Mouse (Mus musculus): ENCODE data around the gene Slc35b2.

The Slc35b2 gene

DNA sequence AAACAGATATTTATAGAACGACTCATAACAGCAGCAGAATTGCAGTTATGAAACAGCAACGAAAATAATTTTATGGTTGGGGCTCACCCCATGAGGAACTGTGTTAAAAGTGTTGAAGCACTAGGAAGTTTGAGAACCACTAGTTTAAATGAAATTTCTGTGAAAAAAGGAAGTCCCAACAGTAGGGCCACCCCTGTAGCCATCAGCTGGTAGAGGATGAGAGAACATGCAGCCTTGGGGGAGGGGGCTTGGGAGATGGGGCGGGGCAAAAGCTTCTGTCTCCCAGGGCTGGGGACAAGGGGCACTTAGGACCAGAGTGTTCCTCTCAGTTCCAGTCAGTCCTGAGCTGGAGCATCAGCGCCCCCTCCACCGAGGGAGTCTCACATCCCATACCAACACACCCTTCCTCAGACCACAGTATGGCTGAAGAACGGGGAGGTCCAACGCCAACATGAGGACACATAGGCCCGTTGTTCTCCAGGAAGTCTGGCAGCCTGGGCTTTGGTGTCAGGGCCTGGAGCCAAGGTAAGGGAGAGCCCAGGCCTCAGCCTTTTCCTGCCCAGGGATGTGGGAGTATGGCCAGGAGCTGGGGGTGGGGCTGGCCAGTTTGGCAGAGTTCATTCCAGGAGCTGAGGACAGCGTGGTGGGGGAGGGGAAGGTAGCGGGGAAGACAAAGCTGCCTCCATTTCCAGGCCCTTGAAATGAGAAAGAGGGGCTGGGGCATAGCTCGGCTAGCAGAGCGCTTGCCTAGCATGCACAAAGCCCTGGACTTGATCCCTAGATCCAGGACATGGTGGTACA is 20.6 kb downstream of the Slc35b2 start:
- no peak for DNase-seq (ENCODE audit: low spot score)

DNA sequence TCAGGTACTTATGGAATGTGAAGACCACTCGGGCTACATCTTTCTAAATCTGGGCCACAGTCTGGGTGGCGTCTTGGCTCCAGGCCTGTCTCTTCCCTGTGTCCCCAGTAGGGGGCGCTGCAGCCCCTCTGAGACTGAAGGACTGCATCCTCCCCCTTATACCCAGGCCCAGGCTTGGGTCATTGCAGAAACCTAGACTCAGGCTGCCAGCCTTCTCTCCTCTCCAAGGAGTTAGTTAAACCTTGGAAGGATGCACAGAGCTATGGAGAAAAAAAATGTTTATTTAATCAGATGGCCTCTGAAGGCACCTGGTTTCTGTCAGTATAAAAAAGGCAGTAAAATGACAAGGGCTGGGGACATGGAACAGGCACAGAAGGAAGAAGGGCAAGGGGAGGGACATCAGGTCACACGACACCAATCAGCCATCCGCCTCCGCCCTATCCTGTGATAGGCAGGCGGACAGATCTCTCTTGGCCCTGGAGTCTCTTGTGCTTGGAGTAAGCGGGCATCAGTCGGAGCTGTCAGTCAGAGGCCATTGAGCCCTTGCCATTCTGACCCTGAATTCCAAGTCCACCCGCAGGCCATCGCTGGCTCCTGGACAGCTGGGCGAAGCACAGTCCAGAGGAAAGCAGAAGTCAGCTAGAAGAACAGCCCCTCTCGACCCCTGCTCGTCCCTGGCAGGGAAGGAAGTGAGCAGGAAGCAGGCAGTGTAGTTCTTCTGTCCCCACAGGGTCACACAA is 21.4 kb downstream of the Slc35b2 start:
- peak; percentile 88 for DNase-seq (ENCODE audit: low spot score)

DNA sequence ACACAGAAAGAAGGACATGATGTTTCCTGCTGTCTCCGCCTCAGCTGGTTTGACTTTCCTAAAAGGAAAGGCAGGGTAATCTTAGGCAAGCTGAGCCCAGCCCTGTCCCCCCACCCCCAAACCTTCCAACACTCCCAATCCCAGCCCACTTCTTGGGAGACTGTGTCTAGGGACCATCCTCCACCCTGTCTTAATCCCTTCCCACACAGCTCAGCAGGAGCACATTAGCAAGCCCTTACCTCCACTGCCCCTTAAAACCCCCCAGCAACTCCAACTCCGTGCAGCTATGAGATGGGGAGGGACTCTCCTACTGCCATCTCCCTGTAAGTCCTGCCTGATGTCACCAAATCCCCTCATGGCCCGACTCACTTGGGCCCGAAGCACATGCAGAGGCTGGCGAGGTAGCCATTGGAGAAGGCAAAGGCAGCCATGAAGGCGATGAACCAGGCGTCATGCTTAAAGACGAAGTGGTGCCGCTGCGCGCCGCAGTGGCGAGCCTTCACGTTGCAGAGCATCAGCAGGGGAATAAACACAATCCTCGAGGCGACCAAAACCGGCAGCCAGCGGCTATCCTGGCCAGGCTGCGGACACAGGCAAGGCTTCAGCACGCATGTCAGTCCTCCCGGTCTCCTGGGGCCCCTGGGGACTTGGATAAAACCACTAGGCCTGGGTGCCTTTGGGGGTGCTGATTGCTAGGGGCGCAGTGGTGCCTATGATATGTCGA is 22.2 kb downstream of the Slc35b2 start:
- no peak for DNase-seq (ENCODE audit: low spot score)

DNA sequence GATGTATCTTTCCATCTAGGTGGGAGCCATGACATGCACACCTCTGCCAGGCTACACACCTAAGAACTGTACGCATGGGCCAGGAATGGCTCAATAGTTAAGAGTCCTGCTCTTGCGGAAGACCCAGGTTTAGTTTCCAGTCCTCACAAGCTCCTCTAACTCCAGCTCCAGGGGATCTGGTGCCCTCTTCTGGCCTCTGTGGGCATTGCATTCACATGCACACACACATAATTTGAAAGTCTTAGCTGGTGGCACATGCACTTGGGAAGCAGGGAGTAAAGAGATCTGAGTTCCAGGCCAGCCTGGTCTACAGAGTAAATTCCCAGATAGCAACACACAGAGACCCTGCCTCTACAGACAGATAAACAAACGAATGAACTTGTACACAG is 22.8 kb downstream of the Slc35b2 start:
- DNase-seq (ENCODE audit: low spot score) = no peak

DNA sequence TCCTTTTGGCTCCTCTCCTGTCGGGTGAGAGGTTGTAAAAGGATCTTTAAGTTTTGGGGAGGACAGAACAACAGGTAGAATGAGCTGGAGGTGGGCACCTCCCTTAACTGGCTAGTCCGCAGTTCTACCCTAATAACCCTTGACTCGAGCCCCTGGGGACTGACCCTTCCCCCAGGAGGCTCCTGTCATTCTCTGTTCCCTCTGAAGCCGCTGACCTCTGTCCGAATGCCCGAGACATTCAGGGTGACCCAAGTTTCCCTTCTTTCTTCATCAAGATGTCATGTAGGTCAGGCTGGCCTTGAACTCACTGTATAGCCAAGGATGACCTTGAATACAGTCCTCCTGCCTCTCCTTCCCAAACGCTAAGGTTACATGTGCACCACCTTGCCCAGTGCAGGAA is 24.7 kb downstream of the Slc35b2 start:
- DNase-seq (ENCODE audit: low spot score) = no peak

DNA sequence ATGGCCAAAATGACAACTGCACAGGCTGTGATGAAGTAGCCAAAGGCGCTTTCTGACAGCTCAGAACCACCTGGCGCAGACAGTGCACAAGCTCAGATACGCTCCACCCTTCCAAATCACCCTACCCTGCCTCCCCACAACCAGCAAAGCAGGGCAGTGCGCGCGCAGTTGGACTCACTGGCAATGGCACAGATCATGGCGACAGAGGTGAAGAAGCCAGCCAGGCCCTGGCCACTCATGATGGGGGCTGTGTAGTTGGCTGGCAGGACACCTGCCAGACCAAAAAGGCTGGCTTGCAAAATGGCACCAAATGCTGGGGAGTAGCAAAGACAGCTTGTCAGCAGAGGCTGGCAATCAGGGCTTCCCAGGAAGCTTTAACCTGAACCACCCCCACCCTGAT is 25.6 kb downstream of the Slc35b2 start:
- no peak for DNase-seq (ENCODE audit: low spot score)

DNA sequence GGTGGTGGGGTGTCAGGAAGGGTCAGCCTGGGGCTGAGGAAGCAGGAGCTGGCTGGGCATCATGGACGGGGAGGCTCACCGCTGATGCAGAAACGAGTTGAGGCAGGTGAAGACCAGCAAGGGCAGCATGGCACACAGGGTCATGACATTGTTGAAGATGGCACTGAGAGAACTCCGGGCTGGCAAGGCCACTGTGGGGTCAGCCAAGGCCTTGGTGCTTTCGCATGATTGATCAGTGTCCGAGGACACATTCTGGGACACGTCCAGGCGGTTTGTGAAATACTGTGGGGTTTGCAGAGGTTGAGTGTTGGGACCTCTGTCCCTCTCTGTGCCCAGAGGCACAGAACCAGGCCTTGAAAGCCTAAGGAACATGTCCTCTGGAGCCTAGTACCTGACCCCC is 26.2 kb downstream of the Slc35b2 start:
- DNase-seq (ENCODE audit: low spot score) = no peak

DNA sequence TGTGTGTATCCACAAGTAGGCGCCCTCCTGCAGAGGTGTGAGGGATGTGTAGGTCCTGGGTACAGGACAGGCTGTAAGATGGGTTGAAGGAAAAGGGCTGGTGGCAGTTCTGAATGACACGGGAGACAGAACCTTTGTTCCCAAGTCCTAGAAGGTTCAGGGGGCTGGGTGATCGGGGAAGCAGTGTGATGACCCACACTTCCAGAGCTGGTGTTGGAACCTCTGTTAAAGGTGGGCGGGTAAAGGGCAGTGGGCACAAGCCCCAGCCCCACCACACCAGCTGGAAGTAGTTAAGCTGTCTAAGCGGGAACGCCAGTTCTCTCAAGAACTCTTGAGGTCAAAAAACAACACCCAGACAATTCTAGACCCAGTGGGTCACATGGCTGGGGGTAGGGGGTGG is 26.7 kb downstream of the Slc35b2 start:
- no peak for DNase-seq (ENCODE audit: low spot score)

DNA sequence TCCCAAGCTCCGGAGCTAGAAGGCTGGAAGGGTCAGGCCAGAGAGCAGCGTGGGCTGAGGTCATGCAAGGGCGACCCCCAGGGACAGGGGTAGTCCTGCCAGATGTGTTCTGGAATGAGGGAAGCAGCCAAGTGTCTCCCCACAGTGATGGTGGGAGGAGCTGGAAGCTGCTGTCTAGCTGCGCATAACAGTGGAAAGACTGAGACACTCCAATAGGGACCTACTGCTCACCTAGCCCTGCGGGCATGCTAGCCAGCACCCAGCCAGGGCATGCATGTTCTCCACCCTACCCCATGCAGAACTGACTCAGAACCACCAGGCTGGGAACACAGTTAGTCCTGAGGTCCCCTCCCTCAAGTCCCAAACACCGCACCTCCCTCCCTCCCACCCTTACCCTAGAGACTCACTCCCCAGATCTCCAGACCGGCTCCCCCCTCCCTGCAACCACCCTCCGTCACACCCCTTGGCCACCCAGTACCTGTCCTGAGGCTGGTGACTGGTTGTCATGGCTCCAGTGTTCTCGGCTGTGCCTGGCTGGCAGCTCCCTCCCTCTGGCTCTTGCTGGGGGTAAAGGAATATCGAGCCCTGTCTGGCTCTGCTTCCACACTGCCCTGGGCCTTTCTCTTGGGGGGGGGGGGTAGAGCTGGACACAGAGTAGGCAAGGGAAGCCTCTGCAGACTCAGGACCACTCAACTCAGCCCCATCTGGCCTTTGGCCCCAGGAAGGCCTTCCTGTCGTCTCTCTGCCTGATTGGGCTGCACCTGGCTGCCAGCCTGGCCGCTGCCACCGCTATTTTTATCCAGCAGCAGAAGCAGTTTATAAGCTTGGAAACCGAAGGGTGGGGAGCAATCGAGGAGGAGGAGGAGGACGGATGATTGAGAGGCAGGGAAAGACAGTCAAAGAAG is 28.3 kb downstream of the Slc35b2 start:
- no peak for DNase-seq (ENCODE audit: low spot score)

DNA sequence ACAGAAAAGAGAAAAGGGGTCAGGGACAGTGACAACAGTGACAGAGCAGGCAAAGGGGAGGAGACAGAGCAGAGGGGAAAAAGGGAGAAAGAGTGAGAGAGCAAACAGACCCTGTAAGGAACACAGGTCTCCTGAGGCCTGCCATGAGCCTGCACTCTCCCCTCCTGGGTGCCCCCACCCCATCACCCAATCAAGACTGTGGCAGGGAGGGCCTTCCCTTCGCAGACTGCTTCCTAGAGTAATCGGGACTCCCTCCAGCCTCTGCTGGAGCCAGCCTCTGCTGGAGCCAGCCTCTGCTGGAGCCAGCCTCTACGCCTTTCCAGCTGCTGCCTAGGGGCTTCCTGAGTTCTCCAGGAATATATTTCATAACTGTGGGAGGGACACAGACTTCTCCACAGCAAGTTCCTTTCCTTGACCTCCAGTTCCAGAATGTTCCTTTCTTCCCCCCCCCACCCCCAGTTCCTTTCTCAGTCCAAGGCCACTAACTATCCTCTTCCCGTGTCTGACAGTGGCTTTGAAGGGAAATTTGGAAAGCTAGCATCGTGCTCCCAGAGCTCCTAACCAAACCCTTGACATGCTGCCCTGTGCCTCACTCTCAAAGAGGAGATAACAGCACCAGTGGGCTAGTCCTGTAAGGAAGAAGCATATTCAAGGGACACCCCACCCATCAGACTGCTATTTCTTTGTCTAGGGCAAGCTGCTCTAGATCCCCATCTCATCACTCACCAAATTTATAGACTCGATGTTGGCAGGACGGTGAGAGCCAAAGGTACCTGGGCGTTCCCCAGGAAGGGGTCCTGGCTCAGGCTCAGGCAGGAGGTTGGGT is 29.1 kb downstream of the Slc35b2 start:
- no peak for DNase-seq (ENCODE audit: low spot score)

DNA sequence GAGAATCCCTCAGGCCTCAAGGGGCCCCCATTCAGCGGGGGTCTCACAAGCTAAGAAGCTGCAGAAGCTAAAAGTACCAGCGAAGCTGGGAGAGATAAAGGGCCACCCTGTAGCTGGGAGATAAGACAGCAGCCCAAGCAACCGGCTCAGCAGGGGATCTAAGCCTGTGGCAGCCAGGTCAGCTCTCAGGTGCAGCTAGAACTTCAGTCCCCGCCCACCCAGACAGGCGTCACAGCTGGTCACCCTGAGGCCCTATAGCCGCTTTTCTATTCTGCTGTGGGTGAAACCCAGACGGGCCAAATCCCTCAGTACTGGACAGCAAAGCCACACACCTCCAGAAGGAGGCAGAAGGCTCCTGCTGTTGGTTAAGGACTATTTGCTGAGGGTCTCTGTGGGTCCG is 29.8 kb downstream of the Slc35b2 start:
- no peak for DNase-seq (ENCODE audit: low spot score)

DNA sequence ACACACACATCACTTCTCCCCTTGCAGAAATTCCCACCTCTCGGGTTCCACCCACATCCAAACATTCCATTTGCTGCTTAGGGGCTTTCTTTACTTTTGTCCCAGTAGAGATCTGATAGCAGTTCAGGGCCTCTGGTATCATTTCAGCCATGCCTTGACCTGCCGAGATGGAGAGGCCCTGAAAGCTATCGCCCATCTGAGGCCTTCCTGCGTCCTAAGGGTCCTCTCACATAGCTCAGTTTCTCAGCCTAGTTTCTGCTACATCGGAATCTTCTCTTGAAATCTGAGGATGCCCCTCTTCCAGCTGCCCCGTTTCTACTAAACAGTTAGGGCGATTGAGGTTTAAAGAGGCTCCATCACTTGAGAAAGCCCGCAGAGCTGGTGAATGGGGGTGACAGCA is 30.5 kb downstream of the Slc35b2 start:
- no peak for DNase-seq (ENCODE audit: low spot score)

DNA sequence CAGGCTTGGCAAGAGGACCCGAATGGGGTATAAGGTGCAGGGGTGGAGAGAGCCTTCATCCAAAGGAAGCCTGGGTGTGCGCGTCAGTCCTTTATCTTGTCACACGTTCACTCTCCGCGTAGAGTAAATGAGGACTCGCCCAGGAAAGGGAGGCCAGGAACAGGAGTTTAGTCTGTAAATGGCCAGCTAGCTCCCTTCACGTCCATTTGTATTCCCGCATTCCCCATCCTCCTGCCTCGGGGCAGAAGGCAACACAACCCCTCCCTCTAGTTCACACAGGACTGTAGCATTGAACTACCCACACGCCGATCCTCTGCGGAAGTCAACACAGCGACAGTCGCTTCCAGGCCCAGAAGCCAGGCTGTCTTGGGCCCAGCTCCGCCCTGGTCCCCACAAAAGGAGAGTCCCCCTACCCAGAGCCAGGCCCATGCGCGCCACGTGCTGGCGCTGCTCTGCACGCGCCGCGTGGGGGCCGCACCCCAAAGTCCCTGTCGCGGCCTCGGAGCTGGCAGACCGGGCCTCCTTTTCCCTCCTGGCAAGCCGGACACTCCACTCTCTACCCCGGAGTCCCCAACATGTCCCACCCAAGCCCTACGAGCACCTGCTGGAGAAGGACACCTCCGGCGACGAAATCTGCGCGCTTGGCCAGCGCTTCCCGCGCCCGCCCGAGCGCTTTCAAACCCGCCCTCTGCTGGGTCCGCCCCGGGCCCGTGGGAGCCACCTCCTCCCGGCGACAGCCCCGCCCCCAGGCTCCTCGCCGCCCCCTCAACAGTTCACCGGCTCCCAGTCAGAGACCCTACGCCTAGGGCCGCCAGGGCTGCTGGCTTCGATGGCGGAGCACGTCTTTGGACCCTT is 31.4 kb downstream of the Slc35b2 start:
- peak; percentile 75 for DNase-seq (ENCODE audit: low spot score)

DNA sequence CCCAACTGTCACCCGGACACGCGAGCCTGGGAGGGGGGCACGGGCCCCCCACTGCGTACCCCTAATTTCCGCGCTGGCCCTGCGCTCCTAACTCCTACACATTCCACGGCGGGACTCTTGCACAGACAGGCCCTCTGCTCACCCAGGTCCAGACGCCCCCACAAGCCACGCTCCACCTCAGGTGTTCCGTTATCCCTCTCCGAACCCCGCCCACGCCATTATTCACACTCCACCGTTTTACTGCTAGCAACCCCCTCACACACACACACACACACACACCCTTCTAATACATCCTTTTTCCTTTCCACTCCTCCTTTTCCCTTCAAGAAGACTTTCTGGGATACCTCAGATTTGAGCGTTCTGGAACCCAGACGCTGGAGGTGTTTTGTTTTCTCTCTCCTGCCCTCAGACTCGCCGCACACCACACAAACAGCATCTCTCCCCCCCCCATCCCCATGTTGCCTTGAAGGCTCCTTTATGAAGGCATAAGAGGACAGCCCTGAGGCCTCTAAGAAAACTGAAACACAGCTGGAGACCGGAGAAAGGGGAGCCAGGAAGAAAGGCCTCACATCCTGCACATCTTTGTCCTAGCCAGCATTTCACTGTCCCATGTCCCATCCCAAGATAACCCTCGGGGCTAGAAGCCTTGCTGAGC is 32.2 kb downstream of the Slc35b2 start:
- DNase-seq (ENCODE audit: low spot score) = no peak

DNA sequence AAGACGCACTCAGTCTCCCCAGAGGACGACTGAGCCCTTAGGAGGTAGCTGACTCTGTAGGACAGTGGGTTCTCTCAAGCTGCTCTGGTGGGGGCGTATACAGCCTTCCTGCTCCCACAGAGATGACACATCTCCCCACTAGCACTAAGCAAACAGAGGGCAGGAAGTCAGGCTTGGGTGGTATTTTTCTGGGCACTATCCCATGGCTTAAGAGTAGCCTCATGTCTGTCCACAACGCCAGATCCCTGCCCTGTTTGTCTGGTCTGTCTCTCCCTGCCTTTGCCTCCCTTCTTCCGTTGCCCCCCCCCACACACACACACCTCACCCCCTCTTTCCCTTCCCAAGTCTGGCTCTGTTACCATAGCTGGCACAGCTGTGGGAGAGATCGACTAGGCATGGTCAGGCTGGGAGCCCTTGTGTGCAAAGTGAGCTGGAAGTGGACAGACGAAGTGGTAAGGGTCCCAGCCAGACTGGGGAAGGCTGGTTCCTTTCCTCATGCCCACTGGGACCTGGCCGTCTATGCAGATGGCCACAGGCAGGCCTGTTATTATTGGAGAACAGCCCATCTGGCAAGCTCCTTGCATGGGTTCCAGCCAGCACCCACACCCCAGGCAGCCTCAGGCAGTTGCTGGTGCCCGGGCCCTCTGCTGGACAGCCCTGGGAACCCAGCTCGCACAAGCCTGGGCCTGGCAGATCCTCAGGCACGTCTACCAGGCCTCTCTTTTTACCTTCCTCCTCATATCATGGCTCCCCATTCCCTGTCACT is 33.1 kb downstream of the Slc35b2 start:
- peak; percentile 60 for DNase-seq (ENCODE audit: low spot score)

DNA sequence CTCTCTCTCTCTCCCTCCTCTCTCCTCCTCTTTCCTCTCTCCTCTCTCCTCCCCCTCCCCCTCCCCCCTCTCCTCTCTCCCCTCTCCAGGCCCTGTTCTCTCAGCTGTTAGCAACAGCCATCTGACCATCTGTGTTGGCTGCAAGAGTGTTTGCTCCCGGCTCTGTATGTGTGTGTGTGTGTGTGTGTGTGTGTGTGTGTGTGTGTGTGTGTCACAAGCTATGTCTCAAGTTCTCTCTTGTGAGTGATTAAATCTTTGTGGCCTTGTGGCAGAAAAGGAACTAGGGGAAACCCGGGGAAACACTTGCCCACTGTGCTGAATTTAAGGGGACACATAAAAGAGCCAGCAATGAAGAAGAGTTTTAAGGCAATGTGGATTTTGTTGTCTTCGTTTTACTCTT is 34.1 kb downstream of the Slc35b2 start:
- no peak for DNase-seq (ENCODE audit: low spot score)

DNA sequence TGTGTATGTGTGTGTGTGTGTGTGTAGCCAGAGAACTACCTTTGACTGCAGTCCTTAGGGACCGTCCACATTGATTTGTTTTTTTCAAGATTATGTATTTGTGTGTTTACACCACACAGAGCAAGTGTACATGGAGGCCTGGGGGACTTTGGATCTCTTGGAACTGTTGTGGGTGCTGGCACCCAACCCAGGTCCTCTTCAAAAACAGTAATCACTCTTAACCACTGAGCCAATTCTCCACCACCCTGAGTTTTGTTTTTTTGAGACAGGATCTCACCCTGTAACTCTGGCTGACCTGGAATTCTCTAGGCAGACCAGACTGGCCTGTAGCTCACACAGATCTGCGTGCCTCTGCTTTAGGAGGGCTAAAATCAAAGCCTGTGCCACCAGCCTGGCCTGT is 34.7 kb downstream of the Slc35b2 start:
- DNase-seq (ENCODE audit: low spot score) = no peak

DNA sequence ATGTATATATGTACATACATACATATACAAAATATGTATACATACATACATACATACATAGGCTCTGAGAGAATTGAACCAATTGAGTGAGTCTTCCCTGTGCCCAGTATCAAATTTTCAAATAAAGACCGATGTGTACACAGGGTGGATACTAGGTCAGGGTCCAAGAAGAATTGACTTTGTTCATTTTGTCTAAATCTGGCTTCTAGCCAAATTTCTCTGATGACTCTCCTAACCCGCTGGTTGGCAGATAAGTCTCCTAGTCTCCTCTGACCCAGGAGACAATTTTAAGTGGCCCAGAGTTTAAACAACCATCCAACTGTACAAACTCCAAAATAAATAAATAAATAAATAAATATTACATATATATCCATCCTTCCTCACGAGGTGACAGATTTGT is 35.2 kb downstream of the Slc35b2 start:
- DNase-seq (ENCODE audit: low spot score) = no peak
